Mouse (Mus musculus): ENCODE measurements at regions not wholly inside any gene's neighbourhood (a gene's known extent, or its start where the extent isn't known, plus 50 kb on each side); places are given as distances from the start of the nearest gene placed in this dataset.

DNA sequence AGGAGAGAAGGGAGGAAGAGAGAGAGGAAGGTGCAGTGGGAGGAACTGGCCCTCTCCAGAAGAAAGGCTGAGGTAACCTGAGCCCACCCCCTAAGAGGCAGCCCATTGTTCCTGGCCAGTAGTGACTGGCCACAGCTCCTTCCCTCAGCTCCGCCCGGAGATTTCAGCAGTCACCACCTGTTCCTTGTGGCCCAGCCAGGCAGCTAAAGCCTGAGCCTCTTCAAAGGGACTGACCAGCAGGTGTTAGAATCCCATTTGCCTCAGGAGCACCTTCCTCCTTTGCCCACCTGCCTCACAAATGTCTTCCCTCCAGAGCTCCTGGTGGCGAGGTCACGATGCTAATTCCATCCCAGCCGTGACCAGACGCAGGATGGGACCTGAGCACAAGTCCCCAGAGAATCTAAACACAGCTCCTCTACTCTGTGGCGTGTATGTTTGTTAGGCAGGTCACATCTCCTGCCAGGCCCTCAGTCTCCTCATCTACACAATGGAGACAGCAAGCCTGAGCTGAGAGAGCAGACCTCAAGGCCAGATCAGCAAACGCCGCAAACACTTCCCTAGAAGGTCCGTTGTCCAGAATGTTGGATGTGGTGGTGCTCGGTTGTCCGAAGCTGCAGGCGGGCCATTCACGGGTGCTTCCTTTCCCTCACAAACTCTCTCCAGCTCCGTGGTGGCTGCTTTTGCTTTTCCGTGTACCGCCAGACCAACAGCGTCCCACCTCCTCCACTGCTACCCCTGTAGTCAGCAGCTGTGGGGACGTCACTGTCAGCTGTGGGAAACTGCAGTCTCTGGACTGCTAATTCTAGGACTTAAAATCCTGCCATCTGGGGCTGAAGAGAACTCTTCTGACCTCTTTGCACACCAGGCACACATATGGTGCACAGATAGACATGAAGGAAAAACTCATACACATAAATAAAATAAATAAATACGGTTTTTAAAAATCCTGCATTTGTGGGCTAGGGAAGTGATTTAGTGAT lies 145.8 kb upstream of the Rad23b start:
- TF ChIP-seq CTCF (IDR thresholded peaks at IDR 0.05; ENCODE audit: low read depth, low read length) (no peak), POLR2A (IDR thresholded peaks at IDR 0.05; ENCODE audit: insufficient read depth, low read length) (no peak)

All from ES-Bruce4 (cell line).